Mouse (Mus musculus): ENCODE data around the gene Psma2. TPM values are rescaled to one million over a fixed set of nuclear protein-coding genes. Genes with fewer than 3 reads are reported as not detected.

The Psma2 gene
- polyA plus RNA-seq, 1 experiment from 2014 or later = 244 TPM

GRCm38 (mm10) chr13:14629726-14630641, 16.9 kb downstream of the Psma2 start, which contains the start of gene AW209491:
Gene AW209491, plus strand, starts transcription at chr13:14630154.
- H3K4me3 ChIP-seq (ENCODE audit: low read depth, low read length) = peak within 1 kb of the TSS; percentile 64
- H3K36me3 ChIP-seq (replicated peaks; ENCODE audit: control insufficient read depth, insufficient read depth, low read depth, low read length) = no peaks in the 10 kb centered on the region; the same call in 1 of the 2 replicates
- no peaks in the 10 kb centered on the region for H3K4me1 ChIP-seq (ENCODE audit: control insufficient read depth, insufficient read depth, low read length)
- H3K27me3 ChIP-seq (ENCODE audit: control insufficient read depth, insufficient read depth, low read length) = no peaks in the 10 kb centered on the region
- H3K9me3 ChIP-seq (replicated peaks; ENCODE audit: control insufficient read depth, low read length) = no peaks in the 10 kb centered on the region
- WGBS = 2% methylated on average over 29 of the region's 29 CpGs
- H3K27ac ChIP-seq (replicated peaks; ENCODE audit: low read depth, low read length) = no peak within 1 kb of the TSS; the same call in 1 of the 2 replicates
- H3K9ac ChIP-seq (replicated peaks; ENCODE audit: low read length) = peak within 1 kb of the TSS; percentile 78
- peak; percentile 96 for ATAC-seq (replicated peaks; ENCODE audit: insufficient number of reproducible peaks, low FRiP score, low TSS enrichment, low read depth)
- peak within 1 kb of the TSS; percentile 66 for H3K4me2 ChIP-seq (ENCODE audit: low read depth, low read length)
- peak; percentile 95 for DNase-seq (ENCODE audit: low spot score)

GRCm38 (mm10) chr13:14639998-14640397, 27.0 kb downstream of the Psma2 start:
- Histone ChIP-seq H3K9me3 (replicated peaks; ENCODE audit: control insufficient read depth, low read length) (no peaks in the 10 kb centered on the region), H3K9ac (replicated peaks; ENCODE audit: low read length) (no peak overlapping the region), H3K4me2 (ENCODE audit: low read depth, low read length) (no peak overlapping the region), H3K4me3 (ENCODE audit: low read depth, low read length) (no peak overlapping the region), H3K27me3 (ENCODE audit: control insufficient read depth, insufficient read depth, low read length) (no peaks in the 10 kb centered on the region), H3K4me1 (ENCODE audit: control insufficient read depth, insufficient read depth, low read length) (no peaks in the 10 kb centered on the region), H3K27ac (replicated peaks; ENCODE audit: low read depth, low read length) (no peak overlapping the region), H3K36me3 (replicated peaks; ENCODE audit: control insufficient read depth, insufficient read depth, low read depth, low read length) (peaks cover 5% of the 10 kb centered on the region)
- ATAC-seq (replicated peaks; ENCODE audit: insufficient number of reproducible peaks, low FRiP score, low TSS enrichment, low read depth) (no peak), DNase-seq (ENCODE audit: low spot score) (no peak)
- WGBS = 33% methylated on average over 1 of the region's 1 CpGs

GRCm38 (mm10) chr13:14649301-14649700, 36.3 kb downstream of the Psma2 start:
- DNase-seq (ENCODE audit: low spot score) = peak; percentile 66
- Histone ChIP-seq H3K9ac (replicated peaks; ENCODE audit: low read length) (no peak overlapping the region), H3K9me3 (replicated peaks; ENCODE audit: control insufficient read depth, low read length) (no peaks in the 10 kb centered on the region), H3K4me3 (ENCODE audit: low read depth, low read length) (no peak overlapping the region), H3K27ac (replicated peaks; ENCODE audit: low read depth, low read length) (no peak overlapping the region), H3K27me3 (ENCODE audit: control insufficient read depth, insufficient read depth, low read length) (no peaks in the 10 kb centered on the region), H3K4me2 (ENCODE audit: low read depth, low read length) (no peak overlapping the region), H3K36me3 (replicated peaks; ENCODE audit: control insufficient read depth, insufficient read depth, low read depth, low read length) (no peaks in the 10 kb centered on the region), H3K4me1 (ENCODE audit: control insufficient read depth, insufficient read depth, low read length) (no peaks in the 10 kb centered on the region)
- 23% methylated on average over 1 of the region's 1 CpGs for WGBS
- no peak for ATAC-seq (replicated peaks; ENCODE audit: insufficient number of reproducible peaks, low FRiP score, low TSS enrichment, low read depth)

GRCm38 (mm10) chr13:14667107-14667506, 54.1 kb downstream of the Psma2 start:
- no peaks in the 10 kb centered on the region for H3K36me3 ChIP-seq (replicated peaks; ENCODE audit: control insufficient read depth, insufficient read depth, low read depth, low read length)
- no peak overlapping the region for H3K4me2 ChIP-seq (ENCODE audit: low read depth, low read length)
- no peaks in the 10 kb centered on the region for H3K9me3 ChIP-seq (replicated peaks; ENCODE audit: control insufficient read depth, low read length)
- ATAC-seq (replicated peaks; ENCODE audit: insufficient number of reproducible peaks, low FRiP score, low TSS enrichment, low read depth) = no peak
- no peak overlapping the region for H3K9ac ChIP-seq (replicated peaks; ENCODE audit: low read length)
- no peak for DNase-seq (ENCODE audit: low spot score)
- H3K27ac ChIP-seq (replicated peaks; ENCODE audit: low read depth, low read length) = no peak overlapping the region
- no peaks in the 10 kb centered on the region for H3K27me3 ChIP-seq (ENCODE audit: control insufficient read depth, insufficient read depth, low read length)
- H3K4me3 ChIP-seq (ENCODE audit: low read depth, low read length) = no peak overlapping the region
- no peaks in the 10 kb centered on the region for H3K4me1 ChIP-seq (ENCODE audit: control insufficient read depth, insufficient read depth, low read length)
- 86% methylated on average over 4 of the region's 4 CpGs for WGBS

GRCm38 (mm10) chr13:14670342-14670741, 57.3 kb downstream of the Psma2 start:
- Histone ChIP-seq H3K27me3 (ENCODE audit: control insufficient read depth, insufficient read depth, low read length) (no peaks in the 10 kb centered on the region), H3K4me3 (ENCODE audit: low read depth, low read length) (no peak overlapping the region), H3K9ac (replicated peaks; ENCODE audit: low read length) (no peak overlapping the region), H3K36me3 (replicated peaks; ENCODE audit: control insufficient read depth, insufficient read depth, low read depth, low read length) (no peaks in the 10 kb centered on the region), H3K4me1 (ENCODE audit: control insufficient read depth, insufficient read depth, low read length) (no peaks in the 10 kb centered on the region), H3K9me3 (replicated peaks; ENCODE audit: control insufficient read depth, low read length) (no peaks in the 10 kb centered on the region), H3K27ac (replicated peaks; ENCODE audit: low read depth, low read length) (no peak overlapping the region), H3K4me2 (ENCODE audit: low read depth, low read length) (no peak overlapping the region)
- ATAC-seq (replicated peaks; ENCODE audit: insufficient number of reproducible peaks, low FRiP score, low TSS enrichment, low read depth) (no peak), DNase-seq (ENCODE audit: low spot score) (peak; percentile 70)
- 19% methylated on average over 2 of the region's 2 CpGs for WGBS

- Histone ChIP-seq H3K9me3 (replicated peaks; ENCODE audit: control insufficient read depth, low read length) (no peaks in the 10 kb centered on the region), H3K36me3 (replicated peaks; ENCODE audit: control insufficient read depth, insufficient read depth, low read depth, low read length) (no peaks in the 10 kb centered on the region), H3K9ac (replicated peaks; ENCODE audit: low read length) (no peak overlapping the region), H3K27ac (replicated peaks; ENCODE audit: low read depth, low read length) (no peak overlapping the region), H3K27me3 (ENCODE audit: control insufficient read depth, insufficient read depth, low read length) (no peaks in the 10 kb centered on the region), H3K4me2 (ENCODE audit: low read depth, low read length) (no peak overlapping the region), H3K4me1 (ENCODE audit: control insufficient read depth, insufficient read depth, low read length) (no peaks in the 10 kb centered on the region), H3K4me3 (ENCODE audit: low read depth, low read length) (no peak overlapping the region)
- WGBS = 64% methylated on average over 3 of the region's 3 CpGs
- DNase-seq (ENCODE audit: low spot score) (no peak), ATAC-seq (replicated peaks; ENCODE audit: insufficient number of reproducible peaks, low FRiP score, low TSS enrichment, low read depth) (no peak)
Measured at GRCm38 (mm10) chr13:14688955-14689354, 75.9 kb downstream of the Psma2 start.

GRCm38 (mm10) chr13:14716801-14717200, 103.8 kb downstream of the Psma2 start:
- no peak overlapping the region for H3K9ac ChIP-seq (replicated peaks; ENCODE audit: low read length)
- H3K4me1 ChIP-seq (ENCODE audit: control insufficient read depth, insufficient read depth, low read length) = no peaks in the 10 kb centered on the region
- no peak for ATAC-seq (replicated peaks; ENCODE audit: insufficient number of reproducible peaks, low FRiP score, low TSS enrichment, low read depth)
- WGBS = 77% methylated on average over 2 of the region's 2 CpGs
- no peaks in the 10 kb centered on the region for H3K36me3 ChIP-seq (replicated peaks; ENCODE audit: control insufficient read depth, insufficient read depth, low read depth, low read length)
- H3K9me3 ChIP-seq (replicated peaks; ENCODE audit: control insufficient read depth, low read length) = no peaks in the 10 kb centered on the region
- DNase-seq (ENCODE audit: low spot score) = no peak
- no peak overlapping the region for H3K4me3 ChIP-seq (ENCODE audit: low read depth, low read length)
- H3K27ac ChIP-seq (replicated peaks; ENCODE audit: low read depth, low read length) = no peak overlapping the region
- H3K4me2 ChIP-seq (ENCODE audit: low read depth, low read length) = no peak overlapping the region
- H3K27me3 ChIP-seq (ENCODE audit: control insufficient read depth, insufficient read depth, low read length) = no peaks in the 10 kb centered on the region

GRCm38 (mm10) chr13:14717755-14718154, 104.7 kb downstream of the Psma2 start:
- no peaks in the 10 kb centered on the region for H3K27me3 ChIP-seq (ENCODE audit: control insufficient read depth, insufficient read depth, low read length)
- H3K4me3 ChIP-seq (ENCODE audit: low read depth, low read length) = no peak overlapping the region
- H3K4me2 ChIP-seq (ENCODE audit: low read depth, low read length) = no peak overlapping the region
- H3K36me3 ChIP-seq (replicated peaks; ENCODE audit: control insufficient read depth, insufficient read depth, low read depth, low read length) = no peaks in the 10 kb centered on the region
- no peaks in the 10 kb centered on the region for H3K4me1 ChIP-seq (ENCODE audit: control insufficient read depth, insufficient read depth, low read length)
- ATAC-seq (replicated peaks; ENCODE audit: insufficient number of reproducible peaks, low FRiP score, low TSS enrichment, low read depth) (no peak), DNase-seq (ENCODE audit: low spot score) (peak; percentile 22)
- no peak overlapping the region for H3K27ac ChIP-seq (replicated peaks; ENCODE audit: low read depth, low read length)
- WGBS = 56% methylated on average over 3 of the region's 3 CpGs
- H3K9ac ChIP-seq (replicated peaks; ENCODE audit: low read length) = no peak overlapping the region
- H3K9me3 ChIP-seq (replicated peaks; ENCODE audit: control insufficient read depth, low read length) = no peaks in the 10 kb centered on the region

Measured in embryonic facial prominence, embryonic 11.5 days (tissue).